Mouse (Mus musculus) testis, adult 2 months (tissue): ENCODE results near the gene Aig1. TPM values are rescaled to one million over a fixed set of nuclear protein-coding genes. Genes with fewer than 3 reads are reported as not detected.

Experiments
- H3K27ac ChIP-seq: fragments of 200-500 bp; 2 replicates; pipeline ENCODE4 v1.5.1; 2012; ENCODE audit warnings: low read depth, low read length; ENCODE audit not compliant: control insufficient read depth, insufficient read depth
- H3K27me3 ChIP-seq: fragments of 200-500 bp; 2 replicates; pipeline ENCODE4 v1.6.1; 2012; ENCODE audit warnings: mild to moderate bottlenecking, low read length, moderate library complexity; ENCODE audit not compliant: control insufficient read depth, insufficient read depth
- H3K36me3 ChIP-seq: fragments of 200-500 bp; 2 replicates; pipeline ENCODE4 v1.6.1; 2012; ENCODE audit warnings: mild to moderate bottlenecking, low read length; ENCODE audit not compliant: control insufficient read depth, insufficient read depth
- H3K4me1 ChIP-seq: fragments of 200-500 bp; 2 replicates; pipeline ENCODE4 v1.6.1; 2012; ENCODE audit warnings: low read length; ENCODE audit not compliant: control insufficient read depth, insufficient read depth
- H3K4me3 ChIP-seq: fragments of 200-500 bp; 2 replicates; pipeline ENCODE4 v1.5.1; 2012; ENCODE audit warnings: low read depth, mild to moderate bottlenecking, low read length, moderate library complexity, mixed read lengths; ENCODE audit not compliant: control insufficient read depth
- CTCF ChIP-seq: fragments of 200-500 bp; IDR thresholded peaks from 2 replicates; pipeline ENCODE4 v1.5.1; 2012; ENCODE audit warnings: low read depth, mild to moderate bottlenecking, inconsistent platforms, low read length, moderate library complexity; ENCODE audit not compliant: control insufficient read depth, insufficient read depth, insufficient replicate concordance
- POLR2A ChIP-seq: fragments of 200-500 bp; IDR thresholded peaks from 2 replicates; pipeline ENCODE4 v1.6.1; 2012; ENCODE audit warnings: low read depth, mild to moderate bottlenecking, inconsistent platforms, low read length, moderate library complexity; ENCODE audit not compliant: control insufficient read depth
- polyA plus RNA-seq: library from polyadenylated mRNA; depleted of rRNA; stranded (reverse); fragments of >200 nt; gene quantifications from 2 replicates; pipeline ENCODE4 v1.2.3, GENCODE M21; 2012

The Aig1 gene
- polyA plus RNA-seq, 1 experiment, result 2.4 TPM

DNA sequence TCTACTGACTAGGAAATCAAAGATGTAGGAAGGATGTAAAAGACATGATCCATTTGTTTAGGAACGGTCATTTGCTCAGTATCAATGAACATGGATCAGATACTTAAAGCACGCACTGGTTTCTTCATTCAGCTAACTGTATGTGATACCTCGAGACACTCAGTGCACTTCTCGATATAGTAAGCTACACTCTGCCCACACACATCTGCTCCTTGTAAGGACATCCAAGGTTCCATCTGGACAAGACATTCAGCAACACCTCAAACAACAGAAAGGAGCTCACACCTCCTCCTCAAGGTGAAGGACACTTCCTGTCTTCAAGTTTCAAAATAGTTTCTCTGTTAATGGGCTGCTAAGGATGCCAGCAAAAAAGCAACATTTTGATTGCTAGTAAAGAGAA is 23.9 kb downstream of the Aig1 start:
- no peak overlapping the region for H3K4me3 ChIP-seq
- H3K36me3 ChIP-seq, result no peaks in the 10 kb centered on the region
- H3K27ac ChIP-seq, result no peak overlapping the region
- no peaks in the 10 kb centered on the region for H3K27me3 ChIP-seq
- no peak for TF ChIP-seq POLR2A
- TF ChIP-seq CTCF, result no peak
- no peaks in the 10 kb centered on the region for H3K4me1 ChIP-seq

DNA sequence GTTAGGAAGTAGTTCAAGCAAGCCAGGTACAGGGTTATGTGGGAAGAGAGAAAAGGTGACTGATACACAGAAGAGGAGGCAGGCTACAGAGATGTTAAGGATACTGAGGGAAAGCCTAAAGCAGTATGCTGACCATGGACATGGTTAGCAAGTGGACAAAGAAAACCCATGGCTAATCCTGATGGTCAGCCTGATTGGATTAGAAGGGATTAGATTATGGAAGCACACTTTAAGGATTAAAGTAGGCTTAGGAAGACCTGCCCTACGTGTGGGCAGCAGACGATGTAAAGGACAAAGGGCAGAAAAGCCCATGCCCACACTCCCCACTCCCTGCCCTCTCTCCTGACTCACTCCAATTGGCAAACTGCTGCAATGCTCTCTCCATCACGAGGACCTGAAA is 25.0 kb downstream of the Aig1 start:
- H3K36me3 ChIP-seq, result no peaks in the 10 kb centered on the region
- TF ChIP-seq CTCF, result no peak
- TF ChIP-seq POLR2A, result no peak
- H3K4me3 ChIP-seq, result no peak overlapping the region
- no peak overlapping the region for H3K27ac ChIP-seq
- no peaks in the 10 kb centered on the region for H3K27me3 ChIP-seq
- no peaks in the 10 kb centered on the region for H3K4me1 ChIP-seq

DNA sequence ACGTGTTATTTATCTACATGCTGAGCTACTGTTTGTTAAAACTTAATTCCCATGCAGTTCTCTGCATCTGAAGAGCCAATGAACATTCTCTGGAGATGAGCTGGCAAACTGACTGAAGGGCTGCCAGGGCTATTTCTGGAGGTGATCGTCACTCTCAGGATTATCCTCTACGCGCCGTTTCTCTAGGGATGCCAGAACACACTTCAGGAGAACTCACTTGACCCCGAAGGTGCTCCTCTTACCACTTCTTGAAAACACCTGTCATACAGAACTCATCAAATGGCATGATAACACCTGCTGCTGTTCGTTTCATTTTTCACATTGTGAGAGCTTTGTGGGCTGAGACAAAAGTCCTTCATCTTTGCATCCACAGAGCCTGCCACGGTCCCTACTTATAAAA is 25.9 kb downstream of the Aig1 start:
- Histone ChIP-seq H3K27me3 (no peaks in the 10 kb centered on the region), H3K36me3 (no peaks in the 10 kb centered on the region), H3K4me1 (no peaks in the 10 kb centered on the region), H3K4me3 (no peak overlapping the region), H3K27ac (no peak overlapping the region)
- TF ChIP-seq CTCF (no peak), POLR2A (no peak)

DNA sequence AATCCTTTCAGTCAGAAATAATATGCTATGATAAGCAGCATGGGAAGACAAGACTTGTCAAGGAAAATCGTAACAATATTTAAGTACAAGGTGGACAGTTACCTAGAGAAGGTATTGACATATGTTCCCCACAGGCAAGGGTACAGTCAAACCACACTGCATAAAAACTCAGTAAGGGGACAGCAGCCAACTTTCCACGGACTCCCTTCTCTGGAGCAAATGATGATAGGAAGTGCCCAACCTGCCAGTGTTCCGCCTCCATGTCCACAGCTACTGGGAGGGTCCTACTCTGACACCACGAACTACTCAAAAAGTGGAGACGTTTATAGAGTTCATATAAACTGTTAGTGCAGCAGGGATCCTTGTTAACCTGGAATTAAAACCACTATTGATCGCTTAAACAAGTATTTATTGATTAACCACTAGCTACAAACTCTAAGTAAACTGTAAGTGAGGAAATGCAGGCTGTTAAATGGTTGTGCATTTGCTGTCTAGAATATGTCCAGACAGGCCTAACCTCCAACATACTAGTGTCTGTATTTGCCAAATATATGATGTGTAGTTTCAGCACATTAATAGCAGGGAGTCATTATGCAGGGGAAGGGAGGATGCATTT is 30.2 kb downstream of the Aig1 start:
- Histone ChIP-seq H3K27ac (no peak overlapping the region), H3K4me3 (no peak overlapping the region), H3K4me1 (no peaks in the 10 kb centered on the region), H3K27me3 (no peaks in the 10 kb centered on the region), H3K36me3 (no peaks in the 10 kb centered on the region)
- TF ChIP-seq POLR2A, result no peak
- no peak for TF ChIP-seq CTCF

DNA sequence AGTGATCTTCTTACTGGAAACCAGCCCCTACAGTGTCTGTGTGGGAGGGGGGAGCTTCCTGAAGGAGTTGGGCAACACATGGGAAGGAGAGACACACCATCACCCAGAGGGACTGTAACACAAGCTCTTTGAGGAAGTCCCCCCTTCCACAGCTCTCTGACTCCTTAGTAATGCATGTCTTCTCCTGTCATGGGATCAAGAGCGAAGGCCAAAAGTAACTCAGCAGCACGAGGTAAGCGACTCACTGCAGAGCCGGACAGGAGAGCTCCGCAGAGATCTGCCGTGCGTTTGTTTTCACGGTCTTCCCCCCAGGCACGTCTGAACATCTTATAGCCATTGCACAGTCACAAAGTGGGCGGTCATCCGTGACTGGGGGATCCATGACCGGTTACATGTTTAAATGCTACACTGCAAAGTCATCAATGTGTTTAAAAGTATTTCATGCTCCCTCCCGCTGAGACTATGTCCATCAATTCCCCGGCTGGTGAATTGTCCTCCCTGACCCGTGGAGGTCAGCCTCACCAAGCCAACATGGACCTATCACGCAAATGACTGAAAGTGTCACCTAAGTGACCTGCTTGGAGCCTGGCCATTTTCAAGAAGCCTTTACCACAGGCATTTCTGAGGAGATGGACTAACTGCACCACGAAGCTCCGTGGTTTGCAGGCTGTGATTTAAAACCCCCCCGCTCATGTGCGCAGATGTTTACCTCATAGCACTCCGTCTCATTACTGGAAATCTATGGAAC is 30.9 kb downstream of the Aig1 start:
- Histone ChIP-seq H3K27me3 (no peaks in the 10 kb centered on the region), H3K4me1 (no peaks in the 10 kb centered on the region), H3K36me3 (no peaks in the 10 kb centered on the region), H3K4me3 (no peak overlapping the region), H3K27ac (no peak overlapping the region)
- TF ChIP-seq POLR2A (no peak), CTCF (no peak)

DNA sequence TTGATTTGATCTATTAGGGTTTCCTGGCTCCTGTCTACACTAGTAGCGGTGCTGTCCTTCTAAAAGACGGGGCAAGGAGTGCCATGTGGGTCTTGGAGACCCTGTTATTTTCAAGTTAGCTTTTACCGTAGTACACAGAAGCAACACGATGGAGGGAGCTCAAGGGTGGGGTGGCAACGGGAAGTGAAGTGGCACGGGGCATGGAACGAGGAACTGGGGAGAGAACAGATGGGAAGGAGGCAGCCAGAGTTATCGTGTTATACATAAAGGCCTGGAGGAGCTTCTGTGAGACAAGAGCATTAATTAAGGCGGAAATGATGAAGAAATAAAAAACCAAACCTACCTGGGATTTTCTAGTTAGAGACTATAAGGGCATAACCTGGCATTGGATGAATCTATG is 31.8 kb downstream of the Aig1 start:
- Histone ChIP-seq H3K4me3 (no peak overlapping the region), H3K27ac (no peak overlapping the region), H3K36me3 (no peaks in the 10 kb centered on the region), H3K4me1 (no peaks in the 10 kb centered on the region), H3K27me3 (no peaks in the 10 kb centered on the region)
- TF ChIP-seq CTCF, result no peak
- no peak for TF ChIP-seq POLR2A

DNA sequence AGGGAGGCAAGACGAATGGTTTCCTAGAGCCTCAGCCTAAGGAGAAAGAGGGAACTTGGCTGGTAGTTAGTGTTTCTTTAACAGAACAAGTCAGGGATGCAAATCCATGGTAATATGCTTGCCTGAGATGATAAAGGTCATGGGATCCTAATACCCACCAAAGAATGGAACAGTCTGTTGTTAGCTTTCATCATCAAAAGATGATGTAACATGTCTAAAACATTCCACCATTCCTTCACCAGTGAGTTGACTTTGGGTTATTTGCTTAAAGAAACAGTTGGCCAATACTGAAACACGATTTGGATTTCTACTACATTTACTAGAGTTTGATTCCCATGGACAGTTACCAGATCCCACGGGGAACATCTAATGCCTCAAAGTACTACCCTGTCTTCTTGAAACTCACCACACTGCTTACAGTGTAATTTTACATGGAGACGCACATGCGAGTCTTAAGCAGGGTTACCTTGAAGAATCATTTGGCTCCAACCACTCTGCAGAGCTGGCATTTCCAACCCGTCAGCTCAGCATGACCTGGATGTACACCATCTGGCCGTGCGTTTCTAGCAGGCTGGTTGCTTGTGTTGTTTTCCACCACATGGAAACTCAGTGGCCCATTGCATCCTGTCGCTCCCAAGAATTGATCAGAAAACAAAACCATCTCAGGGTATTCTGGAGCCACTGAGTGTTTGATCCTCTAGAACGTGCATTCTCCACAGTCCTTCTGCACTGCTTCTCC is 32.9 kb downstream of the Aig1 start:
- Histone ChIP-seq H3K4me1 (no peaks in the 10 kb centered on the region), H3K27me3 (no peaks in the 10 kb centered on the region), H3K4me3 (no peak overlapping the region), H3K27ac (no peak overlapping the region), H3K36me3 (no peaks in the 10 kb centered on the region)
- TF ChIP-seq CTCF (no peak), POLR2A (no peak)
